Mouse (Mus musculus) G1E (cell line): Measurements from ENCODE around the gene Tomm34.

ENCODE experiments used
- CTCF ChIP-seq: IDR thresholded peaks from 2 replicates; pipeline ENCODE4 v1.5.1; 2012; ENCODE audit warnings: low read depth, low read length, inconsistent platforms, mixed read lengths
- GATA1 ChIP-seq: IDR thresholded peaks from 2 replicates; pipeline ENCODE4 v1.6.1; 2012; ENCODE audit warnings: borderline replicate concordance, low read length, inconsistent platforms, mixed read lengths
- POLR2AphosphoS5 ChIP-seq: IDR thresholded peaks from 2 replicates; pipeline ENCODE4 v1.6.1; 2012; ENCODE audit warnings: low read depth, low read length, inconsistent platforms; ENCODE audit not compliant: insufficient replicate concordance
- TAL1 ChIP-seq: conservative IDR thresholded peaks from 2 replicates; pipeline ENCODE4 v1.6.1; 2012; ENCODE audit warnings: low read depth, low read length, inconsistent platforms, mixed read lengths

DNA sequence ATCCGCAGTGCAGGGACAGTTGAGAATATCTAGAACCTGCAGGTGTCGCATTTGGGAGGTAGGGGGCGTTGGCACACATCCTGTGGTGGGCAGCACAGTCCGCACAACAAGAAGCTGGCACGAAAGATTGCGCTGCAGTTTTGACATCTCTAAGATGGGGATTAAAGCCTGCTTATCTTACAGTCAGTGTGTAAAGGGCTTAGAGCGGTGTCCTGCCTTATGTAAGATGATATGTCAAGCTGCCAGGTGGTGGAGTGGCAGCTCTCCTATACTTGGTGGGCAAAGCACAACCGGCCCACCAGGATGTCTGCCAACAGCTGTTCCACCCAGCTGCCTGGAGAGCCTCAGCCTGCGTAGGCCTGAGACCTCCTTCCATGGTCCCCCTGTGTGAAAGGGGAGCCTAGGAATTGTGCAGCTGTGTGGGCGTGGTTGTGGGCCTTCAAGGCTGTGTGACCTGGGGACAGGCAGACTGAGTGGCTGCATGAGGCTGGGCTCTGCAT is 34.4 kb downstream of the Tomm34 start:
- TF ChIP-seq CTCF (no peak), TAL1 (no peak), POLR2AphosphoS5 (no peak), GATA1 (no peak)
